Mouse (Mus musculus): Measurements from ENCODE around the gene Gm37419. TPM values are rescaled to one million over a fixed set of nuclear protein-coding genes. Genes with fewer than 3 reads are reported as not detected.

The Gm37419 gene
- polyA plus RNA-seq, 1 experiment: not detected

GRCm38 (mm10) chr16:23988157-23988465, 171 bp upstream of the Gm37419 start:
- TF ChIP-seq MYOG (IDR thresholded peaks at IDR 0.05; ENCODE audit: control insufficient read depth in 1 of 3, insufficient read depth in 1 of 3, insufficient read length in 2 of 3, low read depth in 2 of 3): no peak
- no peak for TF ChIP-seq REST (IDR thresholded peaks at IDR 0.05; ENCODE audit: insufficient read depth, insufficient read length)
- no peak for TF ChIP-seq TCF3 (IDR thresholded peaks at IDR 0.05; ENCODE audit: insufficient read length, low read depth)
- no peak for TF ChIP-seq TCF12 (IDR thresholded peaks at IDR 0.05; ENCODE audit: insufficient read depth, poor library complexity, severe bottlenecking)
- no peak for TF ChIP-seq POLR2AphosphoS2 (IDR thresholded peaks at IDR 0.05; ENCODE audit: insufficient read length, low read depth)
- TF ChIP-seq E2F4 (IDR thresholded peaks at IDR 0.05; ENCODE audit: insufficient read depth): no peak
- TF ChIP-seq MAX (IDR thresholded peaks at IDR 0.05; ENCODE audit: low read depth): no peak
- no peak for TF ChIP-seq SRF (IDR thresholded peaks at IDR 0.05; ENCODE audit: control insufficient read depth, insufficient read length, low read depth)
- Histone ChIP-seq H3ac (ENCODE audit: control insufficient read depth, insufficient read length) (peak overlapping the region; percentile 81), H3K36me3 (ENCODE audit: control insufficient read depth, insufficient read depth) (no peaks in the 10 kb centered on the region), H3K4me2 (ENCODE audit: low read depth) (no peak overlapping the region), H3K27me3 (ENCODE audit: control insufficient read depth, insufficient read depth, insufficient read length) (no peaks in the 10 kb centered on the region), H3K4me3 (peak overlapping the region; percentile 92), H3K79me2 (ENCODE audit: control insufficient read depth, insufficient read depth) (peaks cover 54% of the 10 kb centered on the region)

DNA sequence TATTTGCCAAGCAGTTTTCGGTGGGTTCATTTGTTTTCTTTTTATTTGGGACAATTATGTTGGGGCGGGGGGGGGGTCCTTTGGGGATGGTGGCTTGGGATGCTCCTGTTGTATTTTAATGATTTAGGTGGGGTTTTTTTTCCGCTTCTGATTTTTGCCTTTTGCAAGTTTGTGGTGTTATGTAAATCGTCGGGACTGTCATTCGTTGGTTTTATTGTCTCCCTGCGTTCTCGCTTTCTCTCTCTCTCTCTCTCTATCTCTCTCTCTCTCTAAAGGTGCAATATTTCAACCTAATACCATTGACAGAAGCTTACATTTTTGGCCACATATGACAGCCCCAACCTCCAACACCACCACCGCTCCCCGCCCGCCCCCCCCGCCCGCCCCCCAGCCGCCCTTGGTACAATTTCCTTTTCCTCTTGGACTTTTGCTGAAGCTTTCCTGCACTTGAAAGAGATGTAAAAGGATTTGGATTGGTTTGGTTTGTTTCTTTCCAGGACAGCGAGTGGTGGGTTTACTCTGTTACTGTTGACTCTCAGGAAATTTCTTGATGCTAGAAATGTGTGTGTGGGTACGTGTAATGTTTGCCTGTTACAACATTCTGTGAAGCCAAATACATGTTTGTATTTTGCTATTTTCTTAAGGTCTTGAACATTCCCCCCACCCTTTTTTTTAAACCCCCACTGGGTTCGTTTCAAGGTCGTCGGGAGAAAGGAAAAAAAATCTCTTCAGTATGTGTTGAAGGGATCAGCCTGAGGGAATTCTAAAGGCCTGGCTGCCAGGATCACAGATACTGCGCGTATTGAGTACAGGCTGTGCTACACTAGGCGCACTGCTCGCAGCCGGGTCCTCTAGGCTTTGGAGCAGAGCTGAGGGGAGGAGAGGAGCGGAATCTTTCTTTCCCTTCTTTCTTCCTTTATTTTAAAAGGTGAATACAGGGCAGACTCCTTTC, 1.2 kb downstream of the Gm37419 start:
- Histone ChIP-seq H3K4me2 (ENCODE audit: low read depth) (peak overlapping the region; percentile 79), H3K79me2 (ENCODE audit: control insufficient read depth, insufficient read depth) (peaks cover 46% of the 10 kb centered on the region), H3K4me3 (peak overlapping the region; percentile 92), H3K27me3 (ENCODE audit: control insufficient read depth, insufficient read depth, insufficient read length) (no peaks in the 10 kb centered on the region), H3K36me3 (ENCODE audit: control insufficient read depth, insufficient read depth) (no peaks in the 10 kb centered on the region), H3ac (ENCODE audit: control insufficient read depth, insufficient read length) (peak overlapping the region; percentile 81)
- TF ChIP-seq E2F4 (IDR thresholded peaks at IDR 0.05; ENCODE audit: insufficient read depth) (no peak), POLR2A (IDR thresholded peaks at IDR 0.05; ENCODE audit: insufficient read length, low read depth) (peak; percentile 41)

- Histone ChIP-seq H3K4me2 (ENCODE audit: low read depth) (peak overlapping the region; percentile 79), H3ac (ENCODE audit: control insufficient read depth, insufficient read length) (no peak overlapping the region), H3K36me3 (ENCODE audit: control insufficient read depth, insufficient read depth) (no peaks in the 10 kb centered on the region), H3K79me2 (ENCODE audit: control insufficient read depth, insufficient read depth) (peaks cover 37% of the 10 kb centered on the region), H3K4me3 (peak overlapping the region; percentile 92), H3K27me3 (ENCODE audit: control insufficient read depth, insufficient read depth, insufficient read length) (no peaks in the 10 kb centered on the region)
- TF ChIP-seq MYOD1 (IDR thresholded peaks at IDR 0.05; ENCODE audit: control insufficient read depth in 1 of 3, insufficient read length in 2 of 3, low read depth in 2 of 3) (no peak), TCF3 (IDR thresholded peaks at IDR 0.05; ENCODE audit: insufficient read length, low read depth) (no peak), CEBPB (IDR thresholded peaks at IDR 0.05; ENCODE audit: insufficient read depth, poor library complexity, severe bottlenecking) (no peak), USF1 (IDR thresholded peaks at IDR 0.05; ENCODE audit: low read depth) (no peak), E2F4 (IDR thresholded peaks at IDR 0.05; ENCODE audit: insufficient read depth) (no peak), REST (IDR thresholded peaks at IDR 0.05; ENCODE audit: insufficient read depth, insufficient read length) (no peak)
These were observed 2.1 kb downstream of the Gm37419 start for GRCm38 (mm10) chr16:23990161-23990970.

DNA sequence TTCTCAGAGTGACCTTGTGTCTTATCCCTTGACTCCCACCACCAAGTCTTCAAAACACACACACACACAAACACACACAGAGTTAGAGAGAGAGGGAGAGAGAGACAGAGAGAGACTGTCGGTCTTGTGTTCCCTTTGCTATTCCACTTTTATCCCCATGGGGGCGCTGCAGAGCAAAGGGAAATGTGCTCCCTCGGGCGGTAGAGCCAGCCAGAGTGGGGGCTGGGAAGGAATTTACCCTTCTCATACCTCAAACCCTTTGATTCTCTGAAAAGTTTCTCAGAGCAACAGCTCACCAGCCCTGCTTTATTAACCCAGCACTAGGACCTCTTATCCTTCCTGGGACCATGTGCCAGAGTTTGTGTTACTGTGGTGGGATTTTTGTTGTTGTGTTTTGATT, 2.9 kb downstream of the Gm37419 start:
- peak overlapping the region; percentile 79 for H3K4me2 ChIP-seq (ENCODE audit: low read depth)
- peaks cover 29% of the 10 kb centered on the region for H3K79me2 ChIP-seq (ENCODE audit: control insufficient read depth, insufficient read depth)
- H3K36me3 ChIP-seq (ENCODE audit: control insufficient read depth, insufficient read depth): no peaks in the 10 kb centered on the region
- H3ac ChIP-seq (ENCODE audit: control insufficient read depth, insufficient read length): no peak overlapping the region
- peak overlapping the region; percentile 92 for H3K4me3 ChIP-seq
- no peaks in the 10 kb centered on the region for H3K27me3 ChIP-seq (ENCODE audit: control insufficient read depth, insufficient read depth, insufficient read length)
- TF ChIP-seq SRF (IDR thresholded peaks at IDR 0.05; ENCODE audit: control insufficient read depth, insufficient read length, low read depth) (no peak), E2F4 (IDR thresholded peaks at IDR 0.05; ENCODE audit: insufficient read depth) (no peak), CEBPB (IDR thresholded peaks at IDR 0.05; ENCODE audit: insufficient read depth, poor library complexity, severe bottlenecking) (no peak), USF1 (IDR thresholded peaks at IDR 0.05; ENCODE audit: low read depth) (no peak), POLR2A (IDR thresholded peaks at IDR 0.05; ENCODE audit: insufficient read length, low read depth) (no peak)

GRCm38 (mm10) chr16:23991846-23992580, 3.7 kb downstream of the Gm37419 start:
- no peaks in the 10 kb centered on the region for H3K36me3 ChIP-seq (ENCODE audit: control insufficient read depth, insufficient read depth)
- no peak overlapping the region for H3K4me2 ChIP-seq (ENCODE audit: low read depth)
- TF ChIP-seq REST (IDR thresholded peaks at IDR 0.05; ENCODE audit: insufficient read depth, insufficient read length) (no peak), USF1 (IDR thresholded peaks at IDR 0.05; ENCODE audit: low read depth) (no peak), MAX (IDR thresholded peaks at IDR 0.05; ENCODE audit: low read depth) (no peak), TCF3 (IDR thresholded peaks at IDR 0.05; ENCODE audit: insufficient read length, low read depth) (no peak), TCF12 (IDR thresholded peaks at IDR 0.05; ENCODE audit: insufficient read depth, poor library complexity, severe bottlenecking) (no peak), MYOD1 (IDR thresholded peaks at IDR 0.05; ENCODE audit: control insufficient read depth in 1 of 3, insufficient read length in 2 of 3, low read depth in 2 of 3) (no peak), SRF (IDR thresholded peaks at IDR 0.05; ENCODE audit: control insufficient read depth, insufficient read length, low read depth) (no peak), CEBPB (IDR thresholded peaks at IDR 0.05; ENCODE audit: insufficient read depth, poor library complexity, severe bottlenecking) (no peak), E2F4 (IDR thresholded peaks at IDR 0.05; ENCODE audit: insufficient read depth) (no peak)
- no peaks in the 10 kb centered on the region for H3K27me3 ChIP-seq (ENCODE audit: control insufficient read depth, insufficient read depth, insufficient read length)
- peaks cover 20% of the 10 kb centered on the region for H3K79me2 ChIP-seq (ENCODE audit: control insufficient read depth, insufficient read depth)
- H3ac ChIP-seq (ENCODE audit: control insufficient read depth, insufficient read length): no peak overlapping the region
- H3K4me3 ChIP-seq: no peak overlapping the region

All from myocyte (in vitro differentiated cells).